Mouse (Mus musculus): ENCODE data around the gene Ccser2. TPM values are rescaled to one million over a fixed set of nuclear protein-coding genes. Genes with fewer than 3 reads are reported as not detected.

Gene Ccser2
- polyA plus RNA-seq, 1 experiment from 2014 or later: 25.5 TPM

DNA sequence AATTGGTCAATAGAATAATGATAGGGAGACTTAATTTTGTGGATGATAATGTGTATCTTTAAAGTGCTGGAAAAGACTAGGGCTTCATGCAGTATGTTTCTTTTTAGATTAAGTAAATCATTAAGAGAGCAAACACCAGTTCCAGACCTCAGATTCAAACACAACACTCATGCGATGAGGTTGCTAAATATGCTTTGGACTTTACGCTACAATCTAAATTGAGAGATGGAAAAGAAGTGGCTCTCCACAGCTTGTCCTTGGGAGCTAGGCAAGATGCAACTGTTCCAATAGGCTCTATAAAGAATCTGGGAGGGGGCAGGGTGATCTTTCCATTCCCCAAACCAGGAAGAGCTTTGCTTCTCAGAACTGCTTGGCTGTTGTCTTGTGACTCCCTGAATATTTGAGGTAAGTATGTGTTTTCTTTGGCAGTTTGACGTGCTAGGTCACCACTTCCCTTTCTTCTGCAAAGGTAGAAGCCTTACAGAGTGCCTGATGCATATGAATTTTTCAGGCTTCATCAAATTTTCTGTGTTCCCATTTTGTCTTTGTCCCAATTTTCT, 1.4 kb upstream of the Ccser2 start:
- no peak overlapping the region for H3K4me3 ChIP-seq
- no peak for DNase-seq (ENCODE audit: low spot score)
- H3K9me3 ChIP-seq (replicated peaks): no peaks in the 10 kb centered on the region
- H3K27me3 ChIP-seq (ENCODE audit: low read depth, poor library complexity, severe bottlenecking): no peaks in the 10 kb centered on the region
- 91% methylated on average over 3 of the region's 3 CpGs for WGBS
- H3K4me1 ChIP-seq: peaks cover 12% of the 10 kb centered on the region
- no peaks in the 10 kb centered on the region for H3K36me3 ChIP-seq
- no peak overlapping the region for H3K27ac ChIP-seq

DNA sequence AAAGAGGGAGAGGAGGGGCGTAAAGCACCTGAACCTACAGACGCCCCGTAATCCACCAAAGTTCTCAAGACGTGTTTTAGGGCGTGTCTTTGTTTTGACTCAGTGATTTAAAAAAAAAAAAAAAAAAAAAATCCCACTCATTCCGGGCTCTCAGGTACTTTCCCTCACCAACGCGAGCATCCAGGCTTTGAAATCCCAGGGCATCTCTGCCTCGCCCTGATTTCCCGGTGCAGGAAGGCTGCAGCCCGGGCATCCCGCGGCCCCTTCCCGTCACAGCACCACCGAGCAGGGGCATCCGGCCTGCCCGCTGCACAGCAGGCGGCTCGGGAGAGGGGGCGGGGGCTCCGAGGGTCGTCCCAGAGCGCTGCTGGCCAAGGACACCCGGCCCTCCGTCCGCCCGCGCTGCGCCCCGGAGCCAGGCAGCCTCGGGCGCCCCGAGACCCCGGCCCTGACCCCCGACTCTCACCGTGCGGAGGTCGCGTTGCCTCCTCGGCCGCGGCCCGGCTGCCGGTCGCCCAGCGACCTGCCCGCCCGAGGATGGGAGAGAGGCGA, 425 bp downstream of the Ccser2 start:
- DNase-seq (ENCODE audit: low spot score): no peak
- Histone ChIP-seq H3K4me3 (peak overlapping the region; percentile 91), H3K4me1 (peaks cover 12% of the 10 kb centered on the region), H3K27me3 (ENCODE audit: low read depth, poor library complexity, severe bottlenecking) (no peaks in the 10 kb centered on the region), H3K9me3 (replicated peaks) (no peaks in the 10 kb centered on the region), H3K27ac (peak overlapping the region; percentile 92), H3K36me3 (no peaks in the 10 kb centered on the region)
- WGBS: under 1% methylated on average over 49 of the region's 49 CpGs

DNA sequence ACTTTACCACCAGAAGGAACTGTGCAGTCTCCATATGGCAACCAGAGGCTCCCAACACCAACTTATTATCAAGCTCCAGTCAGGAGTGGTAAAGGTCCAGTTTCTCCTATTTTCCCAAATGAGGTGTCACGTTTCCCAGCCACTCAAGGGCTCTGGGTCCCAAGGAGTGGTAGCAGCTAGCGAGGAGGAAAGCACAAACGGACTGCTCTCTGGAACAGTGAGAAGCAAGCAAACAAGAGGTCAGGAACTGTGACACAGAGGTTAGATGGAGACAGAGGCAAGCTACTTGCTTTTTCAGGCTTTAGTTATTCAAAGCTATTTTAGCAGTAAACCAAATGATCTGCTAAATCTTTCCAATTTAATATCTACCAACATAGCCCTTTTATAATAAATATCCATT, 3.2 kb downstream of the Ccser2 start:
- H3K4me3 ChIP-seq: no peak overlapping the region
- H3K27me3 ChIP-seq (ENCODE audit: low read depth, poor library complexity, severe bottlenecking): no peaks in the 10 kb centered on the region
- H3K4me1 ChIP-seq: peaks cover 12% of the 10 kb centered on the region
- no peak overlapping the region for H3K27ac ChIP-seq
- H3K9me3 ChIP-seq (replicated peaks): no peaks in the 10 kb centered on the region
- WGBS: 13% methylated on average over 3 of the region's 3 CpGs
- no peaks in the 10 kb centered on the region for H3K36me3 ChIP-seq
- DNase-seq (ENCODE audit: low spot score): no peak

DNA sequence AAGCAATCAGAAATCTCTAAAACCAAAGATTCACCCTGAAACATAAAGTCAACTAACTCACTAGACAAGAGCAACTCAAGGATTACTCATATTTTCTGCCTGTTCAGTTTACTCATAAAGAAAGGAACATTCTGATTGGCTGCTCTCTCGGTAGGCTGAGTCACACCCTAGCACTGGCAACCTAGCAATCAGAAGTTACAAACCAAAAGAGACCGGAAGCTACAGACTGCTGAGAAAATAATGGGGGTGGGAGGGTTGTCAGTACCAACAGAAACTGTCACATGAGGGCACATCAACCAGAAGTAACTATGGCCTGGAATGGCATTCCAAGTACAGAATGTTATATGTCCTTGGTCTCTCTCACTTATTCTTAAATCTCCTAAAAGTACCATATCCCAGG, 6.1 kb downstream of the Ccser2 start:
- DNase-seq (ENCODE audit: low spot score): no peak
- Histone ChIP-seq H3K4me1 (peaks cover 9% of the 10 kb centered on the region), H3K9me3 (replicated peaks) (no peaks in the 10 kb centered on the region), H3K27ac (no peak overlapping the region), H3K4me3 (no peak overlapping the region), H3K27me3 (ENCODE audit: low read depth, poor library complexity, severe bottlenecking) (no peaks in the 10 kb centered on the region), H3K36me3 (no peaks in the 10 kb centered on the region)
- WGBS: 96% methylated on average over 2 of the region's 2 CpGs

DNA sequence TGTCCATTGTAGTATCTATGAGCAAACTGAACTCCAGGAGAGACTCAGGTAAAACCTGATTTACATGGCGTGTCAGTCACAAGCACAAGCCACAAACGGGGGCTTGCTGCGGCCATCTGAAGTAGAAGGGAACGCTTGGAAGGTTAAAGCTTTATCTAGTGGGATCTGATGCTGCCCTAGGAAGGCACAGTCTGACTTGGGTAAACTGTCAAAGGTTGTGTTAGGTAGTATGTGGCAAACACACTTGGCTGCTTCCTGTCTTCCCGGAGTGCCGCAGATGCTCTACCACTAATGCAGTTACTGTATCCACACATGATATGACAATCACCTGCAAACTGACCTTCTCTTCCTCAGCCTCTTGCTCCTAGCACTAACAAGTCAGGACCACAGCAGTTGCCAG, 10.9 kb downstream of the Ccser2 start:
- H3K27ac ChIP-seq: no peak overlapping the region
- no peaks in the 10 kb centered on the region for H3K4me1 ChIP-seq
- 92% methylated on average over 6 of the region's 6 CpGs for WGBS
- no peaks in the 10 kb centered on the region for H3K27me3 ChIP-seq (ENCODE audit: low read depth, poor library complexity, severe bottlenecking)
- H3K36me3 ChIP-seq: no peaks in the 10 kb centered on the region
- H3K4me3 ChIP-seq: no peak overlapping the region
- no peaks in the 10 kb centered on the region for H3K9me3 ChIP-seq (replicated peaks)
- DNase-seq (ENCODE audit: low spot score): no peak

DNA sequence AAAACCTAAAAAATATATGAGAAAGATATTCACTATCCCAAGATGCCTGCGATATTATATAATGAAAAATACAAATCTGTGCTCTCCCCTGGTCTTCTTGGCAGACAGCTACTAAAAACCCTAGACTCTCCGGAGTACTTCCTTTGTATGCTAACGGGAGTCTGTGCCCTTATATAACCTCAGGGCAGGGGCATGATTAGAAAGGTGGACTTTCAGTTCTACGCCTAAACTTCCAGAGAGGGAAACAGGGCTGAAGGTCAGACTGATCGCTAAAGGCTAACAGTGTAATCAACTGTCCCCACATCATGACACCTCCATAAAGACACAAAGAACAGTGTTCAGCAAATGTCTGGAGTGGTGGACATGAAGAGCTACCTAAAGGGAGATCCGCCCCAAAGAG, 11.3 kb downstream of the Ccser2 start:
- Histone ChIP-seq H3K36me3 (no peaks in the 10 kb centered on the region), H3K9me3 (replicated peaks) (no peaks in the 10 kb centered on the region), H3K27ac (no peak overlapping the region), H3K27me3 (ENCODE audit: low read depth, poor library complexity, severe bottlenecking) (no peaks in the 10 kb centered on the region), H3K4me3 (no peak overlapping the region), H3K4me1 (no peaks in the 10 kb centered on the region)
- DNase-seq (ENCODE audit: low spot score): no peak
- WGBS: 82% methylated on average over 6 of the region's 6 CpGs

DNA sequence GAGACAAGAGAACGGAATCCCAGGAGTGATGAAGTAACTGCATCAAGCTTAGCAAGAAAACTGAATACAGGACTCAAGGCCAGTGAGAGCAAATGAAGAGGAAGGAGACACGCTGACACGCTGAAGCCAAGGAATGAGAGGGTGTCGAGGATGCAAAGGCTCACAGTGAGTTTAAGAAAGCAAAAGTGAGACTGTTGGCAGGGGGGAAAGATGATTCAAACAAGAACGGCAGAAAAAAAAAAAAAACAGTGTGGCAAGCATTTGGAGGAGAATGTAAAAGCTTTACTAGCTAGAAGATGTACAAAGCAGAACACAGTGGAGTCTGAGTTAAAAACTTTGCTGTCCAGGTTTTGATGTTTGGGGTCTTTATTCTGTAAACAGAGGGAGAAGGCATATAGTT, 11.9 kb downstream of the Ccser2 start:
- no peaks in the 10 kb centered on the region for H3K36me3 ChIP-seq
- H3K9me3 ChIP-seq (replicated peaks): no peaks in the 10 kb centered on the region
- H3K4me3 ChIP-seq: no peak overlapping the region
- no peak overlapping the region for H3K27ac ChIP-seq
- DNase-seq (ENCODE audit: low spot score): no peak
- 60% methylated on average over 5 of the region's 5 CpGs for WGBS
- H3K4me1 ChIP-seq: no peaks in the 10 kb centered on the region
- H3K27me3 ChIP-seq (ENCODE audit: low read depth, poor library complexity, severe bottlenecking): no peaks in the 10 kb centered on the region

DNA sequence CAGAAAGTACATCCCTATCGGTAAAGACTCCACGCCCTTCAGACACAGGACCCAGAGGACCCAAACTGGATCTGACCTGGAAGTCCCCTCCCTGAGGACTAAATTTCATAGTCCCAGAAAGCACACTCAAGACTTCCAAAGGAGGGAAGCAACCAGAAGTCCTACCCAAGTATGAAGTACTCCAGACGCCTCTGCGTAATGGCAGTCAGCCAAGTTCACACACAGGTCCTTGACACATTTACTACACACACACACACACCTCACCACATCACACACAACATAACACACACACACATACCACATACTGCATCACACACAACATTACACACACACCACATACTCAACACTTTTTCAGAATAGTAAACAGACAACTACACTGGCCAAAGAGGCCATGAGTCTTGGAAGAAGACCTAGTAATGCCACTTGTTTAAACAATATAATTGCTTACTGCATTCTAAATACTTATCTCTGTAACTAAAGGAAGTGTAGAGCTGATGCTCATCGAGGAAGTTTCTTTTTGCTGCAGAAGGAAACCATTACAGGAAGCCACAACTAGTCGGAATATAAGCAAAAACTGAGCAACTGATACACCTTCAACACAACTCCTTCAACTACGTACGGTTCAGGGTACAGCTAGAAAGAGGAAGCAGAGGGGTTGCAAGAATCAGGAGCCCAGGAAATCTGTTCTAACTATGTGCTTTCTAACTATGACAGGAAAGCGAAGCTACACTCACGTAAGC, 15.7 kb downstream of the Ccser2 start:
- Histone ChIP-seq H3K27ac (no peak overlapping the region), H3K27me3 (ENCODE audit: low read depth, poor library complexity, severe bottlenecking) (no peaks in the 10 kb centered on the region), H3K9me3 (replicated peaks) (no peaks in the 10 kb centered on the region), H3K4me1 (no peaks in the 10 kb centered on the region), H3K4me3 (no peak overlapping the region), H3K36me3 (no peaks in the 10 kb centered on the region)
- WGBS: 93% methylated on average over 10 of the region's 10 CpGs
- DNase-seq (ENCODE audit: low spot score): no peak

DNA sequence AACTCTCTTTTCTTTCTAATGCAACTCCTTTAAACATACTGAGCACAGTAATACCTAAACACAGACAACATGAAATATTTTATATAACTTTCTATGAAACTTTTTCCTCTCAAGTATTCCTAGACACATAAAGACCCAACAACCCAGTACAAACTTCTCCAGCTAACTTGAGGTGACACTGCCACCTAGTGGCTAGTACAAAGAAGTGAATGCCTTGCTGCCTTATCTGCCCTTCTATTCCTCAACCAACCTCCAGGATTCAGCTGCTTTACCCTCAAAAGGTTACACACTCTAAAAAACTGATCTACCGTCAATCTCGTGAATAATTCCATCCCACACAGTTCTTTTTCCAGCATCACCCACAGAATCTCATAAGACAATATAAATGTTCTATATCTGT, 16.4 kb downstream of the Ccser2 start:
- Histone ChIP-seq H3K27ac (no peak overlapping the region), H3K4me3 (no peak overlapping the region), H3K36me3 (no peaks in the 10 kb centered on the region), H3K27me3 (ENCODE audit: low read depth, poor library complexity, severe bottlenecking) (no peaks in the 10 kb centered on the region), H3K4me1 (no peaks in the 10 kb centered on the region), H3K9me3 (replicated peaks) (no peaks in the 10 kb centered on the region)
- peak; percentile 34 for DNase-seq (ENCODE audit: low spot score)
- 47% methylated on average over 2 of the region's 2 CpGs for WGBS

DNA sequence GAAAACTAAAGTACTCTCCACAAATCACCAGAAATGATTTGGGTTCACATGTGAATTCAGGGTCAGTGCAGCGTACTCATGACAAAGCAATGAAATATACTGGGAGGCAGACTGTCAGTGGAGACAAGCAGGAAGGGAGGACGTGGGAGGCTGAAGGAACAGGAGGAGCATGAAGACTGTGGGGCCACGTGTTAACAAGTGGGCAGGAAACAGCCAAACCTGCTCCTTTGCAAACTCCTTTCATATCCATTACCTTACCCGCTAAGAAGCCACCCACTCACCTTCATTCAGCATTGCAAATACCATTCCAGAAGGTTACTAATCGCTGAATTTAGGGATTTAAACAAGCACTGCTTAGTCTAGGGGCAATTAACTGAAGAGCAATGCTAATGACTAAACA, 25.9 kb downstream of the Ccser2 start:
- H3K27me3 ChIP-seq (ENCODE audit: low read depth, poor library complexity, severe bottlenecking): no peaks in the 10 kb centered on the region
- peaks cover 17% of the 10 kb centered on the region for H3K36me3 ChIP-seq
- WGBS: 72% methylated on average over 5 of the region's 5 CpGs
- H3K4me3 ChIP-seq: no peak overlapping the region
- no peak overlapping the region for H3K27ac ChIP-seq
- no peaks in the 10 kb centered on the region for H3K9me3 ChIP-seq (replicated peaks)
- no peaks in the 10 kb centered on the region for H3K4me1 ChIP-seq
- DNase-seq (ENCODE audit: low spot score): no peak

DNA sequence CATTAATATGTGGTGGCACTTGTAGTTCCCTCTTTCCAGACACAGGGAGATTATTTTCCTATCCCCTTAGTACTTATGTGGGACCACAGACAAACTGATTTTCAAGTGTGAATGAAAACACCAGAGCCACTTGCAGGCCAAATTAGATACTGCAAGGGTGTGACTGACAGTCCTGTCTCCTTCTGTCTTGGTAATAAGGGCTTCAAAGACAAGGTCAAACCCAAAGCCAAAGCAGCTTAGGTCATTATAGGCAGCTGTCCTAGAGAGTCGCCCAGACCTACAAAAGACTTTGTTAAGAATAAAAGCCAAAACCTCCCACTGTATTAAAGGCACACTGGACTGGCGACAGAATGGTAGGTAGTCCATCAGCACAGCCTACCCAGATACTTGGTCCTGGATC, 30.6 kb downstream of the Ccser2 start:
- no peaks in the 10 kb centered on the region for H3K27me3 ChIP-seq (ENCODE audit: low read depth, poor library complexity, severe bottlenecking)
- no peaks in the 10 kb centered on the region for H3K4me1 ChIP-seq
- peaks cover 17% of the 10 kb centered on the region for H3K36me3 ChIP-seq
- no peak overlapping the region for H3K27ac ChIP-seq
- no peak for DNase-seq (ENCODE audit: low spot score)
- 89% methylated on average over 2 of the region's 2 CpGs for WGBS
- no peaks in the 10 kb centered on the region for H3K9me3 ChIP-seq (replicated peaks)
- H3K4me3 ChIP-seq: no peak overlapping the region

DNA sequence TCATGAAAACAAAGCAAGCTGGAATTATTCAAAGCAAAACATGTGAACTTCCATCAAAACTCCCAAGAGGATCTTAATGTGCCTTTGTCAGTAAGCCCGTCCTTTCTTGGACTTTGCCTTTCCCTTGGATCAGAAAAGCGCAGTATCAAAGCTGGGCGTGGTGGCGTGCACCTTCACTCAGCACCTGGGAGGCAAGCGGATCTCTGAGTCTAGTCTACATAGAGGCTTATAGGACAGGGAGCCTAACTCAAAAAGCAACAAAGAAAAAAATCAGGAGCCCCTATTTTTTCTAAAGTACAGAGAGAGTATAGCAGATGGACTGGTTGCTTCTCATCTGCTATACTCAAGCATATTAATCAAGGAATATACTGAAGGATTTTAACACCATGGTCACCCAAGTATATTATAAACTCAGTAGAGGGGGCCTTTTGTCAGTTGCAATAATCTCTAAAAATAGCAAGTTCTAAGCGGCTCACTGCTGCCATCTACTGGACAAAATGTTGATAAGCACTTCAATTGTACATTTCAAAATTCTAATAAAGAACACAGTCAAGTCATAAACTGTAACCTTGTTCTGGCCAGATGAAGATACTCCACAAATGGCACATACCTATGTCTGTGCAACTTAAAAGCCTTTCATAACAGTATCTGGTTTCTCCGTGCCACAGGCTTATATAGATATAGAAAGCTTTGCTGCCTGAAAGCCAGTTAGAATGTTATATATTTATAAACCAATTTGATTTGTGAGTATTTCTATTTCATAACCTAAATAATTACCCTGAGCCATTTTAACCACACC, 31.3 kb downstream of the Ccser2 start:
- 75% methylated on average over 7 of the region's 7 CpGs for WGBS
- Histone ChIP-seq H3K4me3 (no peak overlapping the region), H3K36me3 (peaks cover 17% of the 10 kb centered on the region), H3K4me1 (no peaks in the 10 kb centered on the region), H3K27me3 (ENCODE audit: low read depth, poor library complexity, severe bottlenecking) (no peaks in the 10 kb centered on the region), H3K9me3 (replicated peaks) (no peaks in the 10 kb centered on the region), H3K27ac (no peak overlapping the region)
- DNase-seq (ENCODE audit: low spot score): peak; percentile 39

All from limb, embryonic 10.5 days (tissue).